Mouse (Mus musculus): ENCODE measurements around the gene Il23r. TPM values are rescaled to one million over a fixed set of nuclear protein-coding genes. Genes with fewer than 3 reads are reported as not detected.
"Not testable (repeated sequence)": the region's sequence is repeated elsewhere in the genome, so short reads cannot be mapped to it uniquely, and the experiment has no call there.

The Il23r gene
- polyA plus RNA-seq (2016; fragmentation: Nextera tagmentation; extraction: Ambion mirVana), result not detected in 2 replicates

DNA sequence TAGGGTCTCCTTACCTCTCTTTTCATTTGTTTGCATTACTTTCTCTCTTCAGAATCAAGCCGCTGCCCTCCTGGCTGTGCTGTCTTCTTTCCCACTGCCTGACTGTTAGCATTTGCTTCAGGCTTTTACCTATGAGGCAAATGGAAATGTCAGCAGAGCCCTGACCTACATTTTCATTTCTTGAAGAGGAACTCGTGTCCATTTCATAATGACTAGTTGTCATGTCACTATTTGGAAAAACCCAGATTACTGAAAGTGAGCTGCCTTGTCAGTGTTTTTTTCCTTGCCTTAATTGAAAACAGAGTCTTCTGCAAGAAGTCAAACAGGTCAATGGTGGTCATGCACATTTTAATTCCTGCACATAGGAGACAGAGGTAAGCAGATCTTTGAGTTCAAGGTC lies at the start of gene Il23r:
Gene Il23r (minus strand): TSS at position 101 of the 400 bp plus-strand sequence.
- Histone ChIP-seq H3K9me3 (replicated peaks) (peaks cover 3% of the 10 kb centered on the region; the same call in 1 of the 2 replicates), H3K9ac (no peak within 1 kb of the TSS), H3K36me3 (no peaks in the 10 kb centered on the region), H3K4me2 (no peak within 1 kb of the TSS), H3K27me3 (replicated peaks) (no peaks in the 10 kb centered on the region), H3K4me3 (no peak within 1 kb of the TSS), H3K4me1 (replicated peaks) (no peaks in the 10 kb centered on the region), H3K27ac (ENCODE audit: poor library complexity, severe bottlenecking) (no peak within 1 kb of the TSS)
- 73% methylated on average over 2 of the region's 2 CpGs for WGBS
- no peak for ATAC-seq (ENCODE audit: insufficient number of reproducible peaks, low FRiP score)

DNA sequence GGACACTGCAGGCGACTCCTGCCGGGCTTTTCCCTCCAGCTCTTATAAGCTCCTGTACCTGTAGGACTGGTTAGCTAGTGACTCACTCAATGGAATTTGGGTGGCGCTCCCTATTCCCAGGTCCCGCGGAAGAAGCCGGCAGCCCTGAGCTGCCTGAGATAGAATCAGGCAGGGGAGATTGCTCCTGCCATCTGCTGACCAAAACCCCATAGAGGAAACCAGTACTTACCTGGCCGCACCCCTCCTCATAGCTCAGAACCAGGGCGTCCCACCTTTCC lies 44.1 kb upstream of the Il23r start, which contains the start of gene Tacstd2:
Gene Tacstd2 (minus strand): TSS at position 20 of the 278 bp plus-strand sequence.
- no peak for ATAC-seq (ENCODE audit: insufficient number of reproducible peaks, low FRiP score)
- Histone ChIP-seq H3K4me3 (peak within 1 kb of the TSS; percentile 50), H3K4me2 (peak within 1 kb of the TSS; percentile 83), H3K27ac (ENCODE audit: poor library complexity, severe bottlenecking) (no peak within 1 kb of the TSS), H3K27me3 (replicated peaks) (peaks cover 60% of the 10 kb centered on the region), H3K4me1 (replicated peaks) (peaks cover 17% of the 10 kb centered on the region), H3K9me3 (replicated peaks) (no peaks in the 10 kb centered on the region), H3K36me3 (no peaks in the 10 kb centered on the region), H3K9ac (no peak within 1 kb of the TSS)
- WGBS, result 3% methylated on average over 8 of the region's 8 CpGs

DNA sequence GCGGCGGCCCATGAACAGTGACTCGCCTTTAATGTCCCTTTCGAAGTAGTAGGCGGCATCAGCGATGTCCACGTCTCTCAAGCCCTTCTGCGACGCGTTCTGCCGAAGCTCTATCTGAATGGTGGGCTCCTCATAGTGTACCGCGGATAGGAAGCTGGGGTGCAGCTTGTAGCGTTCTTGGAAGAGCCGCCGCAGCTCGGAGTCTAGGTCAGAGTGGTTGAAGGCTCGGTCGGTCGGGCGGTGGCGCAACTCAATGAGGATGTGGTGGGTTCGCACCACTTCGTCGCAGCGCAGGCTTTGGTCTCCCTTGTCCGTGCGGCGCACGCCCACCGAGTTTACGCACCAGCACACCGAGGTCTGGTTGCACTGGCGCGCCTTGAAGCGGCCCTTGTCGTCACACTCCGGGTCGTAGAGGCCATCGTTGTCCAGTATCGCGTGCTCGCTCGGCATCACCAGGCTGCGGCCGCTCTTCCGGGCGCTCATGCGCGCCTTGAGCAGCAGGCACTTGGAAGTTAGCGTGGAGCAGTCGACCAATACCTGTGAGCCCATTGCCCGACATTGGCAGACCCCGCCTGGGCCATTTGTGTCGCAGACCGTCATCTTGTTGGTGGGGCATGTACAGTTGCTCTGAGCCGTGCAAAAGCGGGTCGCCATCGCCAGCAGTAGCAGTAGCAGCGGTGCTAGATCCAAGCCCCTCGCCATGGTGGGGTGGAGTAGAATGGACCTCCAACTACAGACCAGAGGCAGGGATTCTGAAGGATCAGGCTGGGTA lies 43.5 kb upstream of the Il23r start:
- Histone ChIP-seq H3K27ac (ENCODE audit: poor library complexity, severe bottlenecking) (no peak overlapping the region), H3K4me3 (peak overlapping the region; percentile 50), H3K27me3 (replicated peaks) (peaks cover 60% of the 10 kb centered on the region), H3K36me3 (no peaks in the 10 kb centered on the region), H3K9me3 (replicated peaks) (no peaks in the 10 kb centered on the region), H3K9ac (no peak overlapping the region), H3K4me2 (peak overlapping the region; percentile 83), H3K4me1 (replicated peaks) (peaks cover 17% of the 10 kb centered on the region)
- under 1% methylated on average over 62 of the region's 62 CpGs for WGBS
- no peak; the same call in 1 of the 2 replicates for ATAC-seq (ENCODE audit: insufficient number of reproducible peaks, low FRiP score)

GRCm38 (mm10) chr6:67534191-67535004 lies 42.7 kb upstream of the Il23r start:
- peak overlapping the region; percentile 50 for H3K4me3 ChIP-seq
- H3K9me3 ChIP-seq (replicated peaks), result no peaks in the 10 kb centered on the region
- 9% methylated on average over 31 of the region's 31 CpGs for WGBS
- no peak overlapping the region for H3K27ac ChIP-seq (ENCODE audit: poor library complexity, severe bottlenecking)
- H3K4me1 ChIP-seq (replicated peaks), result peaks cover 17% of the 10 kb centered on the region
- no peak for ATAC-seq (ENCODE audit: insufficient number of reproducible peaks, low FRiP score)
- H3K27me3 ChIP-seq (replicated peaks), result peaks cover 60% of the 10 kb centered on the region
- H3K4me2 ChIP-seq, result peak overlapping the region; percentile 83
- H3K36me3 ChIP-seq, result no peaks in the 10 kb centered on the region
- no peak overlapping the region for H3K9ac ChIP-seq

- Histone ChIP-seq H3K36me3 (no peaks in the 10 kb centered on the region), H3K4me3 (peak overlapping the region; percentile 31), H3K4me1 (replicated peaks) (peaks cover 17% of the 10 kb centered on the region), H3K27me3 (replicated peaks) (peaks cover 60% of the 10 kb centered on the region), H3K27ac (ENCODE audit: poor library complexity, severe bottlenecking) (no peak overlapping the region), H3K9ac (no peak overlapping the region), H3K9me3 (replicated peaks) (no peaks in the 10 kb centered on the region), H3K4me2 (peak overlapping the region; percentile 64)
- WGBS, result 9% methylated on average over 29 of the region's 29 CpGs
- ATAC-seq (ENCODE audit: insufficient number of reproducible peaks, low FRiP score), result no peak
Measured at GRCm38 (mm10) chr6:67532665-67533440, 41.2 kb upstream of the Il23r start.

DNA sequence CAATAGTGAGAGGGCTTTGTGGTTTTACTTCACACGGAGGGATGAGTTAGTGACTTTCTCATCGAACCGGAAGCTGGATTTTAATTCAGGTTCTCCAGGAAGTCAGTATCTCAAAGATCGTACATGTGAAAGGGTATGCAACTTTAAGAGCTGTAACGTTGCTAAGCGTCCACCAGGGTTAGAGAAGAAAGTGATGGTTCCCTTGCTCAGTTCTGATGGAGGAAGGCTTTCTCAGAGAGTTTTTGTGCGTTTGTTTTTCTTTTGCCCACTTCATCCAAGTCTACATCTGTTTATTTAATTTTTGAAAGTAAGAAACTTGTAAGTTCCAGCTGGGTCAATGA lies 40.1 kb upstream of the Il23r start:
- Histone ChIP-seq H3K9ac (no peak overlapping the region), H3K4me3 (no peak overlapping the region), H3K36me3 (no peaks in the 10 kb centered on the region), H3K4me2 (no peak overlapping the region), H3K9me3 (replicated peaks) (no peaks in the 10 kb centered on the region), H3K4me1 (replicated peaks) (peaks cover 17% of the 10 kb centered on the region), H3K27me3 (replicated peaks) (peaks cover 53% of the 10 kb centered on the region), H3K27ac (ENCODE audit: poor library complexity, severe bottlenecking) (no peak overlapping the region)
- no peak for ATAC-seq (ENCODE audit: insufficient number of reproducible peaks, low FRiP score)
- WGBS, result 56% methylated on average over 7 of the region's 7 CpGs

GRCm38 (mm10) chr6:67530992-67531821 lies 39.6 kb upstream of the Il23r start:
- peaks cover 17% of the 10 kb centered on the region for H3K4me1 ChIP-seq (replicated peaks)
- H3K27ac ChIP-seq (ENCODE audit: poor library complexity, severe bottlenecking), result no peak overlapping the region
- no peak for ATAC-seq (ENCODE audit: insufficient number of reproducible peaks, low FRiP score)
- H3K9ac ChIP-seq, result no peak overlapping the region
- WGBS, result 51% methylated on average over 9 of the region's 9 CpGs
- H3K4me2 ChIP-seq, result no peak overlapping the region
- no peak overlapping the region for H3K4me3 ChIP-seq
- no peaks in the 10 kb centered on the region for H3K36me3 ChIP-seq
- no peaks in the 10 kb centered on the region for H3K9me3 ChIP-seq (replicated peaks)
- H3K27me3 ChIP-seq (replicated peaks), result peaks cover 49% of the 10 kb centered on the region

- Histone ChIP-seq H3K9me3 (replicated peaks) (no peaks in the 10 kb centered on the region), H3K27ac (ENCODE audit: poor library complexity, severe bottlenecking) (no peak overlapping the region), H3K4me1 (replicated peaks) (no peaks in the 10 kb centered on the region), H3K27me3 (replicated peaks) (peaks cover 2% of the 10 kb centered on the region), H3K4me3 (no peak overlapping the region), H3K9ac (no peak overlapping the region), H3K4me2 (no peak overlapping the region), H3K36me3 (no peaks in the 10 kb centered on the region)
- ATAC-seq (ENCODE audit: insufficient number of reproducible peaks, low FRiP score), result no peak
- WGBS, result 77% methylated on average over 5 of the region's 5 CpGs
Measured at GRCm38 (mm10) chr6:67526356-67526755, 34.7 kb upstream of the Il23r start.

DNA sequence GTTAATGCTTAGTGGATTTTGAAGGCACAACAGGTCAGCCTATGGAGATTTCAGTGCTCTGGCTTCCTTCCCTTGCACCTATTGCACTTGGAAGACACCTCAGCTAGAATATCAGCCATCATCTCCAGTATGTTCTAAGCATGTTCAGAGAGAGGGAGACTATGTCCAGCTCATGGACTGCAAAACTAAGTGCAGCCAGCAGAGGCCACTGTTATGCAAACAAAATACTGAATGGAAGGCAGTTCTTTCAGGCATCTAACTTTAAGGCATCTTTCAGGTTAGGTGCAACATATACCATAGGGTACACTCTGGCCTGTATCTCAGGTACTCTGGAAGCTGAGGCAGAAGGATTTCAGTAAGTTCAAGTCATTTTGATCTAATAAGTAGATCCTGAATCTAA lies 19.1 kb upstream of the Il23r start:
- Histone ChIP-seq H3K4me2 (no peak overlapping the region), H3K9ac (no peak overlapping the region), H3K27ac (ENCODE audit: poor library complexity, severe bottlenecking) (no peak overlapping the region), H3K36me3 (no peaks in the 10 kb centered on the region), H3K27me3 (replicated peaks) (no peaks in the 10 kb centered on the region), H3K9me3 (replicated peaks) (no peaks in the 10 kb centered on the region), H3K4me3 (no peak overlapping the region), H3K4me1 (replicated peaks) (no peaks in the 10 kb centered on the region)
- no peak for ATAC-seq (ENCODE audit: insufficient number of reproducible peaks, low FRiP score)

GRCm38 (mm10) chr6:67501938-67502337 lies 10.3 kb upstream of the Il23r start:
- WGBS, result 92% methylated on average over 2 of the region's 6 CpGs
- H3K27me3 ChIP-seq (replicated peaks); H3K4me3 ChIP-seq; H3K27ac ChIP-seq (ENCODE audit: poor library complexity, severe bottlenecking); H3K36me3 ChIP-seq; H3K4me1 ChIP-seq (replicated peaks); H3K4me2 ChIP-seq; H3K9ac ChIP-seq; ATAC-seq (ENCODE audit: insufficient number of reproducible peaks, low FRiP score); H3K9me3 ChIP-seq (replicated peaks): not testable (repeated sequence)
